Mouse (Mus musculus) lung, postnatal 0 days (tissue): ENCODE results near the gene Map3k4.

Experiments
- CTCF ChIP-seq: IDR thresholded peaks from 2 replicates; pipeline ENCODE4 v1.5.1; 2016; ENCODE audit warnings: antibody characterized with exemption, mild to moderate bottlenecking
- EP300 ChIP-seq: IDR thresholded peaks from 2 replicates; pipeline ENCODE4 v1.6.1; 2016; ENCODE audit warnings: antibody characterized with exemption, mild to moderate bottlenecking, control low read depth

DNA sequence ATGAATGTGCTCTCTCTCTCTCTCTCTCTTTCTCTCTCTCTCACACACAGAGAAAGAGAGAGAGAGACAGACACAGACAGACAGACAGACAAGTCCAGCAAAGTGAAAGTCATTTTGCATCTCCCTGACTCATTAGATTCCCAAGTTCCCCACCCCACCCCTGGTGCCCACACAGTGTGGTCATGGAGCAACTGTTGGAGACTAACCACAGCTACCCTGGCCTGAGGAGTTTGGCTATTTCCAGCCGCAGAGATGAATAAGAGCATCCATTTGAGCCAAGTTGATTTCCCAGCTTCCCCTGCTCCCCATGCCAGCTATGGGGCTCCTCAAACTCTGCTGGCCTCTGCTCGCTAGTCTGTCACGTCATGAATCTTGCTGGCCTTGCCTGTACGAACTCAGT, 109.1 kb downstream of the Map3k4 start:
- TF ChIP-seq EP300 (no peak), CTCF (no peak)
